Comparison of ENCODE assay signal across 26 mouse cellular contexts in genomic region chr14:27122646-27123045, GRCm38 (mm10). TPM values are rescaled to one million over a fixed set of nuclear protein-coding genes. Genes with fewer than 3 reads are reported as not detected.
DNase-seq lines count a peak whose midpoint lies in the region; ATAC-seq lines count a peak whose summit lies in the region.
"Had no signal": no experiment of that assay in that cellular context is flagged by ENCODE, and none has a peak within 500 bp of the region (broad histone marks: within the 10 kb centered on the region; RNA-seq: fewer than 3 reads in every experiment).

No protein-coding gene starts in this region.

- no peak overlapping the region for H3K4me3 ChIP-seq in embryonic facial prominence, embryonic 12.5 days
- no peak overlapping the region for H3K4me3 ChIP-seq in embryonic facial prominence, embryonic 10.5 days
- no peak overlapping the region for H3K4me3 ChIP-seq in midbrain, embryonic 11.5 days (ENCODE audit: low read depth, low read length)
- H3K4me3 ChIP-seq in midbrain, embryonic 14.5 days (replicated peaks; ENCODE audit: low read depth, low read length) = no peak overlapping the region
- H3K4me3 ChIP-seq in embryonic facial prominence, embryonic 13.5 days = no peak overlapping the region
- H3K4me3 ChIP-seq: hindbrain, embryonic 15.5 days; kidney, embryonic 15.5 days; limb, embryonic 12.5 days; lung, embryonic 15.5 days; midbrain, embryonic 10.5 days; neural tube, embryonic 12.5 days had no signal

- no peaks in the 10 kb centered on the region for H3K9me3 ChIP-seq in embryonic facial prominence, embryonic 12.5 days
- H3K9me3 ChIP-seq in embryonic facial prominence, embryonic 10.5 days = no peaks in the 10 kb centered on the region
- H3K9me3 ChIP-seq in midbrain, embryonic 11.5 days (ENCODE audit: control insufficient read depth, low read length) = no peaks in the 10 kb centered on the region
- H3K9me3 ChIP-seq in midbrain, embryonic 14.5 days (ENCODE audit: control insufficient read depth, low read length) = no peaks in the 10 kb centered on the region
- no peaks in the 10 kb centered on the region for H3K9me3 ChIP-seq in embryonic facial prominence, embryonic 13.5 days
- H3K9me3 ChIP-seq: hindbrain, embryonic 15.5 days; kidney, embryonic 15.5 days; lung, embryonic 15.5 days; midbrain, embryonic 10.5 days; neural tube, embryonic 12.5 days had no signal

- no peak overlapping the region for H3K4me2 ChIP-seq in embryonic facial prominence, embryonic 12.5 days (replicated peaks)
- no peak overlapping the region for H3K4me2 ChIP-seq in midbrain, embryonic 11.5 days
- no peak overlapping the region for H3K4me2 ChIP-seq in midbrain, embryonic 14.5 days (ENCODE audit: low read length)
- no peak overlapping the region for H3K4me2 ChIP-seq in embryonic facial prominence, embryonic 13.5 days
- H3K4me2 ChIP-seq: heart, embryonic 11.5 days; hindbrain, embryonic 15.5 days; kidney, embryonic 15.5 days; limb, embryonic 12.5 days; lung, embryonic 15.5 days; neural tube, embryonic 12.5 days had no signal

- intact Hi-C loops in left cerebral cortex, postnatal 10 days (cut with DNase I) = no loop called here

- H3K27ac ChIP-seq in embryonic facial prominence, embryonic 12.5 days = 0 out of 2 replicates have a peak overlapping the region, but pooled peaks have one; percentile 23
- no peak overlapping the region for H3K27ac ChIP-seq in embryonic facial prominence, embryonic 10.5 days (replicated peaks)
- H3K27ac ChIP-seq in midbrain, embryonic 11.5 days (ENCODE audit: low read depth, low read length) = no peak overlapping the region
- H3K27ac ChIP-seq in midbrain, embryonic 14.5 days (replicated peaks; ENCODE audit: low read depth, low read length) = no peak overlapping the region
- H3K27ac ChIP-seq in embryonic facial prominence, embryonic 13.5 days = peak overlapping the region; percentile 56; the same call in 1 of the 2 replicates
- H3K27ac ChIP-seq: hindbrain, embryonic 15.5 days; kidney, embryonic 15.5 days; liver, embryonic 14.5 days; lung, embryonic 15.5 days; midbrain, embryonic 10.5 days; neural tube, embryonic 12.5 days had no signal

- 59% methylated on average over 3 of the region's 3 CpGs for WGBS in embryonic facial prominence, embryonic 12.5 days
- 73% methylated on average over 3 of the region's 3 CpGs for WGBS in embryonic facial prominence, embryonic 10.5 days
- WGBS in midbrain, embryonic 11.5 days = 78% methylated on average over 3 of the region's 3 CpGs
- WGBS in midbrain, embryonic 14.5 days = 79% methylated on average over 3 of the region's 3 CpGs
- 61% methylated on average over 3 of the region's 3 CpGs for WGBS in embryonic facial prominence, embryonic 13.5 days

- H3K4me1 ChIP-seq in embryonic facial prominence, embryonic 12.5 days = peaks cover 6% of the 10 kb centered on the region; the same call in 1 of the 2 replicates
- peaks cover 5% of the 10 kb centered on the region; the same call in 1 of the 2 replicates for H3K4me1 ChIP-seq in embryonic facial prominence, embryonic 10.5 days
- H3K4me1 ChIP-seq in midbrain, embryonic 11.5 days (ENCODE audit: control insufficient read depth, insufficient read depth, low read length) = no peaks in the 10 kb centered on the region
- H3K4me1 ChIP-seq in midbrain, embryonic 14.5 days (ENCODE audit: control insufficient read depth, insufficient read depth, low read length) = no peaks in the 10 kb centered on the region
- H3K4me1 ChIP-seq in embryonic facial prominence, embryonic 13.5 days = peaks cover 15% of the 10 kb centered on the region
- H3K4me1 ChIP-seq: hindbrain, embryonic 15.5 days; lung, embryonic 15.5 days; neural tube, embryonic 12.5 days had no signal

- H3K36me3 ChIP-seq in embryonic facial prominence, embryonic 12.5 days = no peaks in the 10 kb centered on the region
- no peaks in the 10 kb centered on the region for H3K36me3 ChIP-seq in embryonic facial prominence, embryonic 10.5 days (replicated peaks)
- H3K36me3 ChIP-seq in midbrain, embryonic 11.5 days (ENCODE audit: control insufficient read depth, insufficient read depth, low read length) = no peaks in the 10 kb centered on the region
- no peaks in the 10 kb centered on the region for H3K36me3 ChIP-seq in midbrain, embryonic 14.5 days (ENCODE audit: control insufficient read depth, insufficient read depth, low read length)
- no peaks in the 10 kb centered on the region for H3K36me3 ChIP-seq in embryonic facial prominence, embryonic 13.5 days
- H3K36me3 ChIP-seq: hindbrain, embryonic 15.5 days; kidney, embryonic 15.5 days; limb, embryonic 12.5 days; lung, embryonic 15.5 days; midbrain, embryonic 10.5 days; neural tube, embryonic 12.5 days had no signal

- no peak overlapping the region for H3K9ac ChIP-seq in embryonic facial prominence, embryonic 12.5 days
- no peak overlapping the region for H3K9ac ChIP-seq in midbrain, embryonic 11.5 days (ENCODE audit: low read length)
- H3K9ac ChIP-seq in midbrain, embryonic 14.5 days (replicated peaks; ENCODE audit: low read length) = no peak overlapping the region
- H3K9ac ChIP-seq in embryonic facial prominence, embryonic 13.5 days = no peak overlapping the region
- H3K9ac ChIP-seq: hindbrain, embryonic 15.5 days; kidney, embryonic 15.5 days; limb, embryonic 12.5 days; liver, embryonic 14.5 days; lung, embryonic 15.5 days; neural tube, embryonic 12.5 days had no signal

- DNase-seq in embryonic facial prominence, embryonic 10.5 days (ENCODE audit: low spot score) = no peak
- peak; percentile 62 for DNase-seq in midbrain, embryonic 11.5 days (ENCODE audit: low spot score, missing footprints)
- DNase-seq in midbrain, embryonic 14.5 days = no peak
- no peak for DNase-seq in left cerebral cortex, postnatal 10 days (ENCODE audit: extremely low spot score in 1 of 2, low spot score in 2 of 2)
- DNase-seq: cerebellum, adult 11 months; cerebellum, postnatal 14 days; gastrocnemius, postnatal 25 days; kidney, postnatal 4 days; layer of hippocampus, adult 9-11 months; lung, postnatal 4 days; right cerebral cortex, adult 18-20 months; thymus, postnatal 36 days had no signal

- ATAC-seq in embryonic facial prominence, embryonic 12.5 days (ENCODE audit: insufficient number of reproducible peaks, insufficient read depth, low FRiP score, low TSS enrichment) = no peak
- ATAC-seq in midbrain, embryonic 11.5 days (ENCODE audit: low FRiP score) = no peak
- no peak for ATAC-seq in midbrain, embryonic 14.5 days (ENCODE audit: low FRiP score, low TSS enrichment)
- no peak for ATAC-seq in embryonic facial prominence, embryonic 13.5 days (ENCODE audit: insufficient number of reproducible peaks, insufficient read depth, low FRiP score, low TSS enrichment, low read depth)
- ATAC-seq in megakaryocyte progenitor cell, adult 5-6 weeks (replicated peaks; ENCODE audit: poor library complexity) = no peak
- ATAC-seq: activated CD4-positive, CD25-positive, alpha-beta regulatory T cell, adult 4 months; intestine, embryonic 16.5 days had no signal

- H3K27me3 ChIP-seq in embryonic facial prominence, embryonic 12.5 days = no peaks in the 10 kb centered on the region; the same call in 1 of the 2 replicates
- peaks cover 10% of the 10 kb centered on the region for H3K27me3 ChIP-seq in embryonic facial prominence, embryonic 10.5 days (replicated peaks; ENCODE audit: low read depth, poor library complexity, severe bottlenecking)
- no peaks in the 10 kb centered on the region for H3K27me3 ChIP-seq in midbrain, embryonic 11.5 days (ENCODE audit: control insufficient read depth, insufficient read depth, low read length)
- H3K27me3 ChIP-seq in midbrain, embryonic 14.5 days (ENCODE audit: control insufficient read depth, insufficient read depth, low read length) = no peaks in the 10 kb centered on the region
- H3K27me3 ChIP-seq in embryonic facial prominence, embryonic 13.5 days = no peaks in the 10 kb centered on the region
- H3K27me3 ChIP-seq: hindbrain, embryonic 15.5 days; kidney, embryonic 15.5 days; neural tube, embryonic 12.5 days; Patski had no signal

RNA-seq across cellular contexts. Expression of gene Arhgef3, which starts 7.9 kb away (rescaled TPM):
- polyA plus RNA-seq in embryonic facial prominence, embryonic 12.5 days (2016; fragmentation: Nextera tagmentation; extraction: Ambion mirVana) = 8.1 and 8.4 TPM in 2 replicates
- polyA plus RNA-seq in embryonic facial prominence, embryonic 10.5 days (2016; fragmentation: Nextera tagmentation; extraction: Ambion mirVana) = 3.8 and 4.0 TPM in 2 replicates
- polyA plus RNA-seq in midbrain, embryonic 11.5 days (2014; fragmentation: Nextera tagmentation; extraction: Ambion mirVana) = 2.2 and 2.6 TPM in 2 replicates
- 5.3 and 5.5 TPM in 2 replicates for polyA plus RNA-seq in midbrain, embryonic 14.5 days (2014; fragmentation: Nextera tagmentation; extraction: Ambion mirVana)
- polyA plus RNA-seq in embryonic facial prominence, embryonic 13.5 days (2015; fragmentation: Nextera tagmentation; extraction: Ambion mirVana) = 12.6 and 12.8 TPM in 2 replicates
- 11.0 and 13.8 TPM in 2 replicates for total RNA-seq in megakaryocyte progenitor cell, adult 5-6 weeks (2015)
- 15.5 and 18.0 TPM in 2 replicates for total RNA-seq in megakaryocyte progenitor cell, adult 5-6 weeks (2017)
- 10 to 100 TPM; 37.4 to 41.2 TPM for total RNA-seq in left cerebral cortex, postnatal 10 days (2021)

Comparison
In these comparisons a context has a peak if more than half of its experiments do, and no peak if none do; other contexts are left out.
1. H3K27ac ChIP-seq: peak in embryonic facial prominence, embryonic 12.5 days (single experiment) and embryonic facial prominence, embryonic 13.5 days (single experiment); none in embryonic facial prominence, embryonic 10.5 days (single experiment), midbrain, embryonic 11.5 days (single experiment) and midbrain, embryonic 14.5 days (single experiment).